Comparison of ENCODE assay signal across 8 mouse cellular contexts in the genomic region with DNA sequence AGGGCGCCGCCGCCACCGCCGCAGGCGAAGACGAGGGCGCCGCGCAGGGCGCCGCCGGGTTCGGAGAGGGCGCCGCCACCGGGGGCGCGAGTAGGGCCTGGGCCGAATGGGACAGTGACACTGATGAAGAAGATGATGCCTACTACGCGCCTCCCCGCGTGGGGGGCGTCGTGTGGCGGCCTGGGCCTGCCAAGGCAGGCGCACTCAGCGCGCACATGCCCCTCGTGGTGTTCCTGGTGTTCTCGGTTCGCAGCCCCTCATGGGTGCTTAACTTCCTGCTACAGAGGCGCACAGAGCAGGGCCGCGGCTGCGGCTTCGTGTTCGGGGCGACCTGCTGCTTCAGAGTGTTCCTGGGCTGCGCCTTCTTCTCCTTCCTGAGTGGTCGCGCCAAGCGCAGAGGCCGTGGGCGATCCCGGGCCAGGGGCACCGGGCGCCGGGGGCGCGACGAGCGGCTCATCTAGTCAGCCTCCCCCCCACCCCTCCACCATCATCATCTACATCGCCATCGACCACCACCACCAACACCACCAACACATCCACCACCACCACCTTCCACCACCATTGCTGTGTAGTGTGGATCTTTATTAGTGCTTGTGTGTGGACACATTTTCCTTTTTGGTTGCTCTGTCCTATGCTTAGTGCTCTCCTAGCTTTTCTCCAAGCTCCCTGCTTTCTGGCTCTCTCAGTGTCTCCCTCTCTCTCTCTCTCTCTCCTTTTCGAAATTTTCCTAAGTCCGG. TPM values are rescaled to one million over a fixed set of nuclear protein-coding genes. Genes with fewer than 3 reads are reported as not detected.
A peak's percentile ranks its signal among the peaks of the same experiment; 100 is the strongest.
DNase-seq lines count a peak whose midpoint lies in the region; ATAC-seq and TF ChIP-seq lines count a peak whose summit lies in the region.

No protein-coding gene starts in this region.

- no peaks in the 10 kb centered on the region for H3K27me3 ChIP-seq in kidney, postnatal 0 days (ENCODE audit: insufficient read depth, low read length)
- no peaks in the 10 kb centered on the region for H3K27me3 ChIP-seq in stomach, embryonic 16.5 days (ENCODE audit: control insufficient read depth, insufficient read depth, low read length)

- TF ChIP-seq CTCF in bone marrow macrophage, adult 2 months (IDR thresholded peaks at IDR 0.05; ENCODE audit: low read depth, low read length): no peak
- TF ChIP-seq CTCF in kidney, postnatal 0 days (IDR thresholded peaks at IDR 0.05; ENCODE audit: low read depth): no peak

- peak overlapping the region; percentile 90 for H3K27ac ChIP-seq in bone marrow macrophage, adult 2 months (ENCODE audit: insufficient read depth, low read depth, low read length)
- H3K27ac ChIP-seq in kidney, postnatal 0 days: peak overlapping the region; percentile 99
- peak overlapping the region; percentile 98 for H3K27ac ChIP-seq in stomach, embryonic 16.5 days (ENCODE audit: low read length)

- H3K9me3 ChIP-seq in kidney, postnatal 0 days (replicated peaks; ENCODE audit: low read length): no peaks in the 10 kb centered on the region
- no peaks in the 10 kb centered on the region for H3K9me3 ChIP-seq in stomach, embryonic 16.5 days (replicated peaks; ENCODE audit: control insufficient read depth, low read length)

- no peaks in the 10 kb centered on the region for H3K36me3 ChIP-seq in kidney, postnatal 0 days (ENCODE audit: insufficient read depth, low read length)
- no peaks in the 10 kb centered on the region for H3K36me3 ChIP-seq in stomach, embryonic 16.5 days (ENCODE audit: control insufficient read depth, insufficient read depth, low read length)

- peaks cover 16% of the 10 kb centered on the region for H3K4me1 ChIP-seq in bone marrow macrophage, adult 2 months (ENCODE audit: control insufficient read depth, insufficient read depth, low read length)
- H3K4me1 ChIP-seq in kidney, postnatal 0 days (replicated peaks; ENCODE audit: insufficient read depth, low read length): 0 out of 2 replicates have a peak, but pooled peaks cover 15% of the 10 kb centered on the region
- H3K4me1 ChIP-seq in stomach, embryonic 16.5 days (ENCODE audit: control insufficient read depth, insufficient read depth, low read length): peaks cover 18% of the 10 kb centered on the region

- DNase-seq in right cerebral cortex, postnatal 25 days: peak; percentile 36
- DNase-seq in right cerebral cortex, adult 18-20 months: no peak
- DNase-seq in kidney, postnatal 0 days (ENCODE audit: low spot score): no peak
- DNase-seq in layer of hippocampus, postnatal 14 days (ENCODE audit: low spot score in 2 of 2): no peak

- TF ChIP-seq POLR2A in bone marrow macrophage, adult 2 months (IDR thresholded peaks at IDR 0.05; ENCODE audit: borderline replicate concordance, low read depth, low read length): no peak

- peak overlapping the region; percentile 65 for H3K4me2 ChIP-seq in kidney, postnatal 0 days (ENCODE audit: low read length)
- H3K4me2 ChIP-seq in stomach, embryonic 16.5 days (ENCODE audit: low read depth, low read length): peak overlapping the region; percentile 69

- ATAC-seq in granulocyte monocyte progenitor cell, adult 5-6 weeks (replicated peaks; ENCODE audit: poor library complexity, severe bottlenecking): peak; percentile 1; the same call in 1 of the 2 replicates
- peak; percentile 8; the same call in 1 of the 2 replicates for ATAC-seq in kidney, postnatal 0 days (replicated peaks; ENCODE audit: low FRiP score, low read depth)
- ATAC-seq in megakaryocyte progenitor cell, adult 5-6 weeks (replicated peaks; ENCODE audit: poor library complexity): peak; percentile 2
- peak; percentile 0; the same call in 1 of the 2 replicates for ATAC-seq in stomach, embryonic 16.5 days (ENCODE audit: insufficient read depth, low FRiP score)

- 29% methylated on average over 57 of the region's 58 CpGs for WGBS in kidney, postnatal 0 days
- WGBS in stomach, embryonic 16.5 days: 36% methylated on average over 56 of the region's 58 CpGs

- peak overlapping the region; percentile 100 for H3K9ac ChIP-seq in kidney, postnatal 0 days (ENCODE audit: low read depth, low read length)
- H3K9ac ChIP-seq in stomach, embryonic 16.5 days (ENCODE audit: low read length): peak overlapping the region; percentile 100

- H3K4me3 ChIP-seq in bone marrow macrophage, adult 2 months (ENCODE audit: insufficient read depth, low read length): peak overlapping the region; percentile 88
- H3K4me3 ChIP-seq in kidney, postnatal 0 days (replicated peaks; ENCODE audit: low read depth, low read length): peak overlapping the region; percentile 89
- H3K4me3 ChIP-seq in stomach, embryonic 16.5 days (replicated peaks; ENCODE audit: low read length): peak overlapping the region; percentile 84

RNA-seq across cellular contexts. Expression of a gene that starts 17.4 kb away (rescaled TPM):
- 3.6 and 4.1 TPM in 2 replicates for polyA plus RNA-seq in bone marrow macrophage, adult 2 months (2012; ENCODE audit: insufficient read depth, insufficient read length, missing spikeins)
- total RNA-seq in granulocyte monocyte progenitor cell, adult 5-6 weeks (2014; fragmentation: Nextera tagmentation): not detected in 2 replicates
- total RNA-seq in granulocyte monocyte progenitor cell, adult 5-6 weeks (2017): 1.4 and 4.7 TPM in 2 replicates
- polyA plus RNA-seq in kidney, postnatal 0 days (2015; fragmentation: Nextera tagmentation; extraction: Ambion mirVana): 8.6 and 11.1 TPM in 2 replicates
- total RNA-seq in megakaryocyte progenitor cell, adult 5-6 weeks (2015): 0.12 TPM in 1 of 2 replicates, not detected in the other
- 3.1 and 3.3 TPM in 2 replicates for total RNA-seq in megakaryocyte progenitor cell, adult 5-6 weeks (2017)
- 34.1 and 63.1 TPM in 2 replicates for polyA plus RNA-seq in stomach, embryonic 16.5 days (2015; fragmentation: Nextera tagmentation; extraction: Ambion mirVana)
- 1 to 10 TPM; 2.6 to 2.8 TPM for total RNA-seq in layer of hippocampus, postnatal 14 days (2021)

RNA-seq across cellular contexts. Expression of a gene that starts 45.0 kb away (rescaled TPM):
- polyA plus RNA-seq in bone marrow macrophage, adult 2 months (2012; ENCODE audit: insufficient read depth, insufficient read length, missing spikeins): 780 and 818 TPM in 2 replicates
- 447 and 478 TPM in 2 replicates for total RNA-seq in granulocyte monocyte progenitor cell, adult 5-6 weeks (2014; fragmentation: Nextera tagmentation)
- total RNA-seq in granulocyte monocyte progenitor cell, adult 5-6 weeks (2017): 212 and 260 TPM in 2 replicates
- 1,338 and 1,363 TPM in 2 replicates for polyA plus RNA-seq in kidney, postnatal 0 days (2015; fragmentation: Nextera tagmentation; extraction: Ambion mirVana)
- 564 and 566 TPM in 2 replicates for total RNA-seq in megakaryocyte progenitor cell, adult 5-6 weeks (2015)
- 218 and 221 TPM in 2 replicates for total RNA-seq in megakaryocyte progenitor cell, adult 5-6 weeks (2017)
- 581 and 721 TPM in 2 replicates for polyA plus RNA-seq in stomach, embryonic 16.5 days (2015; fragmentation: Nextera tagmentation; extraction: Ambion mirVana)
- total RNA-seq in layer of hippocampus, postnatal 14 days (2021): 1,000 to 10,000 TPM; 1,917 to 1,971 TPM
